Mouse (Mus musculus) T-helper 1 cell (primary cell): Measurements from ENCODE around the gene Rngtt.

ENCODE experiments used
- in situ Hi-C: fragments of 300-600 bp; cut with MboI, MseI; formaldehyde crosslinking; loops from one replicate; pipeline ENCODE4 v1.15.1; 2025; ENCODE audit warnings: high pct_unique_total_duplicates

The Rngtt gene

DNA sequence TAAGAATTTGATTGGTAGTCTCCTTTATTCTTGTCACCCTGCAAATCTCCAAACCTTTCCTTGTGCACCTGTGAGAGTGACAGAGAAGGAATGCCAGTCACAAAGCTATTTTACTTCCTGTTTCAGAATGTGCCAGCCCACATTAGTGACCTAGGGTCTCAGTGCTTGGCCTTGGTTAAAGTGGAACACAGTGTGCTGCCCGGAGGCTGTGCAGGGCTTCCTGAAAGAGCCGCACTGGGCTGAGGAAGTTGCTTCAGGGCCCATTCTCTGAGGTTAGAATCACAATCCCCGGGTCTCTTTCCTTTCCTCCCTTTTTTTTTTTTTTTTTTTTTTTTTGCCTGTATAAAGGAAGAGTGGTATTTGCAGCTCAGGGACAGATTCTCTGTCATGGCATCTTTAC, 203.3 kb downstream of the Rngtt start:
- in situ Hi-C loops, result no loop called here

- in situ Hi-C loops, result no loop called here
Measured at GRCm38 (mm10) chr4:33514108-33515000, 204.2 kb downstream of the Rngtt start.

DNA sequence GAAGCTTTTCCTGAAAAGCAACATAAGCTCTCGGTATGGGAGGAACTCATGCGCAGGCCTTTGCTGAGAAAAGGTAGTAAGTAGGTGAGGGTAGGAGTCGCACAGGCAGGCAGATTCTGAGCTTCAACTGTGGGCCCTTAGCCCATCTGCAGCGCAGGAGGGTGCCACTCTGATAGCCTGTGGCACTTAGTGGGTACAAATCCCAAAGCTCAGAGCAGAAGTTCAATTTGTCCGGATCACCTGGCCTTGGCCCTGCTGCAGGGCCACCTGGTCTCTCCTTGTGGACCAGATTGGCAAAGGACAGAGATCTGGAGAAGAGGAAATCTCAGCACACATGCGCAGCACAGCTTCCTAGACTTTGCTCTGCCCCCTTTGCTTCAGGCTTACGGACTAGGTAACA, 210.1 kb downstream of the Rngtt start:
- in situ Hi-C loops, result no loop called here

DNA sequence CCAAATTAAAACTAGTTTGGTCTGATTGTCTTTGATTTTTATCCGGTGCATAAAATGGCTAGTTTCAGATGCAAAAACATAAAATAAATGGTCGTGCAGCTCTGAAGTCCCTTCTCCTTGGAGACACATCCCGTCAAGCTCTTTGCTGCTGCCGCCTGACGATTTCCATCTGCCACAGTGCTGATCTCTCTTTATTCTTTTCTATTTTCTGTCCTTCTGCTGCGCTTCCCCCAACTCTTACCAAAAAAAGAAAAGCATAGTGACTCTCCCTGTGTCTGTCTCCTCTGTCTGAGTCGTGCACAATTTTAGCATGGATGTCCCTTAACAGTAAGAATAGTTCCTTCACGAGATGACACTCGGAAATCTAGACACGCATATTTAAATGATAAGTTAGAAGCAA, 210.8 kb downstream of the Rngtt start:
- in situ Hi-C loops, result no loop called here

GRCm38 (mm10) chr4:33523774-33524173, 213.7 kb downstream of the Rngtt start:
- in situ Hi-C loops, result no loop called here

DNA sequence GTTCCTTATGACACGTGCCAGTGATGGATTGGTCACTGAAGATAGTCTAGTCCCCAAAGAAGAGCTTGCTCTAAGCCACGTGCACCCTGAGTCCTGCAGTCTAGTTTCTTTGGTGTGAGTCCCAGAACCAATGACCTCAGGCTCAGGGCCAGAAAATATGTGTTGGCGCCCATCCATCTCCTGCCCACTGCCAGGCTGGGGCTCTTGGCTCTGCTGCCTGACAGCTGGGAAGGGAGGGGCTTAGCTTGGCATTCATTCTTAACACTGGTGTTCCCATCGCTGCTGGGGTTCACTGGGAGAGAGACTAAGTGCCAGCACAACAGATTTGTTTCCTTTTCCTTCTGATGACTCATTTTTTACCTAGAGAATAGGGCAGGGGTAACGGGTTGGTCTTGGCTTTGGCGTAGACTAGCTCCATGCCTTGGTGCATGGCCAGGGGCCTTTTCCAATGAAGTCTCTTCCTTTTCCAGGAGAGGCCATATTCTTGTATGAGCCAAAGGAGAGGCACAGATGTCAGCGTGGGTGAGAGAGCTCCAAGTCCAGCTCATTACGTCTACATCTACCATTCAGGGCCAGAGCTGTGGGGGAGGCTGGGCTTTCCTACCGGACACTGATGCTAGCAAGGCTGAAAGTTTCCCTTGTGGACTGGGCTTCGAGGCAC, 214.5 kb downstream of the Rngtt start:
- in situ Hi-C loops, result no loop called here

DNA sequence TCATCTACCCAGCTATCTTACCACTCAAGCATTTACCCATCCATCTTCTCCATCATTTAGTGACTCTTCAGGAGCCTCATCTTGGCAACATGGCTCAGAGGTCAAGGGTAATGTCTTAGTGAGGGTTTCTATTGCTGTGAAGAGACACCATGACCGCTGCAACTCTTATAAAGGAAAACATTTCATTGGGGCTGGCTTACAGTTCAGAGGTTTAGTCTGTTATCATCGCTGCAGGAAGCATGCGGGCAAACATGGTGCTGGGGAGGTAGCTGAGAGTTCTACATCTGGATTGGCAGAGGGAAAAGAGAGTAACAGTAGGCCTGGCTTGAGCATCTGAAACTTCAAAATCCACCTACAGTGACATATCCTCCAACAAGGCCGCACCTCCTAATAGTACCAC, 215.2 kb downstream of the Rngtt start:
- in situ Hi-C loops, result no loop called here

- in situ Hi-C loops, result no loop called here
Measured at GRCm38 (mm10) chr4:33526092-33526491, 216.0 kb downstream of the Rngtt start.

DNA sequence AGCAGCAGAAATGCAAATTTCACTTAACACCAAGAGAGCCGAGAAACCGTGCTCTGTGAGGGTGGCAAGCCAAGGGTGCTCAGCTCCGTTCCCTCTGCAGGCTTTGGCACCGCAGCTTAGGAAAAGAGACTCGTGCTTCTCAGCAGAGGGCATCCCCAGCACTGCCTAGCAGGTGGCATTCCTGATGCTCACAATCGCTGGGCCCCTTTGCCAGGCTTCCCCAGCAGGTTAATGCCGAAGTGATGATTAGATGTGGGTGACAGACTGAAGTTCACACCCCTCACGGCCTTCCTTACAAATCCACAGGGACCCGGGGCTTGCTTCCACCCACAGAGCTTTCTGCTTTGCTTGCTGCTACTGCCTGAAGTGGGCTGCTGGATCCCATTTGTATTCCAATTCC, 216.6 kb downstream of the Rngtt start:
- in situ Hi-C loops, result no loop called here

DNA sequence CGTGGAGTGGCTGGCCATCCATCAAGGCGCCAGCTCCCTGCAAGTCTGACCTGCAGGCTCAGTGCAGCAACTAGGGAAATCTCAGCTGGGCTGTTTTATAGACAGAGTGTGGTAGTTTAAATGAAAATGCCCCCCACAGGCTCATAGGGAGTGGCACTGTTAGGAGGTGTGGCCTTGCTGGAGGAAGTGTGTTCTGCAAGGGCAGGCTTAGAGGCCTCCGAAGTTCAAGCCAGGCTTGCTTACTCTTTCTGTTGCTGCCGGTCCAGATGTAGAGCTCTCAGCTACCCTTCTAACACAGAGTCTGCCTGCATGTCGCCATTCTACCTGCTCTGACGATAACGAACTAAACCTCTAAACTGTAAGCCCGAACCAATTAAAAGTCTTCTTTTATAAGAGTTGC, 222.5 kb downstream of the Rngtt start:
- in situ Hi-C loops, result no loop called here

GRCm38 (mm10) chr4:33544755-33545576, 234.9 kb downstream of the Rngtt start:
- in situ Hi-C loops, result no loop called here

GRCm38 (mm10) chr4:33545577-33545879, 235.4 kb downstream of the Rngtt start:
- in situ Hi-C loops, result no loop called here

DNA sequence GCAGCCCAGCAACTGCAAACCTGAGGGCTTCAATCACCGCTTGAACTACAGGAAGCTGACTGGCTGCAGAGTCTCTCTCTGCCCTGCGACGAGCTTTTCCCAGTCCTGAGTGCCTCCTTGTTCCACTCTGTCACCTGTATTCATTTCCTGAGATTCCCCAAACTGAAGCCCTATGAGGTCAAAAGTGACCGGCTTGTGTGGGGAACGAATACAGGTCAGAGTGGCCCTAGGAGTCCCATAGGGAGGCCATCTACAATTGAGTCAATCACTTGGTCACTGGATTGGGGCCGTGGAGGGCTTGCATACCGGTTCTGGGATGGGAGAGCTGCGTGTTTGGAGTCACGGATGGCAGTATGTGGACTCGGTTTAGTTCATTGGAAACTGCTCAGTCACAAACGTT, 236.2 kb downstream of the Rngtt start:
- in situ Hi-C loops, result no loop called here

GRCm38 (mm10) chr4:33547315-33547929, 237.3 kb downstream of the Rngtt start:
- in situ Hi-C loops, result no loop called here

- in situ Hi-C loops, result no loop called here
Measured at GRCm38 (mm10) chr4:33549606-33550005, 239.5 kb downstream of the Rngtt start.
